8 mouse cellular contexts compared by ENCODE assay signal in genomic region chr2:128364161-128364560, GRCm38 (mm10).
A peak's percentile ranks its signal among the peaks of the same experiment; 100 is the strongest.
DNase-seq lines count a peak whose midpoint lies in the region; ATAC-seq and TF ChIP-seq lines count a peak whose summit lies in the region.

No protein-coding gene starts in this region.

- no peak overlapping the region for H3K9ac ChIP-seq in liver, postnatal 0 days (replicated peaks)

- H3K4me2 ChIP-seq in liver, postnatal 0 days (ENCODE audit: low read depth, low read length): peak overlapping the region; percentile 59

- H3K27ac ChIP-seq in gastrocnemius, adult 2 months: peak overlapping the region; percentile 39
- H3K27ac ChIP-seq in liver, postnatal 0 days (ENCODE audit: low read depth): no peak overlapping the region
- no peak overlapping the region for H3K27ac ChIP-seq in small intestine, adult 2 months (ENCODE audit: insufficient read depth, low read depth, low read length)
- no peak overlapping the region for H3K27ac ChIP-seq in cerebellum, adult 2 months (ENCODE audit: insufficient read depth, low read length)
- no peak overlapping the region for H3K27ac ChIP-seq in midbrain, embryonic 10.5 days (replicated peaks)

- no peak for TF ChIP-seq CTCF in gastrocnemius, adult 2 months (IDR thresholded peaks at IDR 0.05)
- no peak for TF ChIP-seq CTCF in liver, postnatal 0 days (IDR thresholded peaks at IDR 0.05; ENCODE audit: low read depth)
- no peak for TF ChIP-seq CTCF in small intestine, adult 2 months (IDR thresholded peaks at IDR 0.05; ENCODE audit: extremely low read depth, insufficient read length, insufficient replicate concordance, low read depth, low read length)
- TF ChIP-seq CTCF in cerebellum, adult 2 months (IDR thresholded peaks at IDR 0.05; ENCODE audit: borderline replicate concordance, insufficient read depth, low read depth, low read length): no peak

- peak; percentile 76 for DNase-seq in adrenal gland, postnatal 14 days
- peak; percentile 77 for DNase-seq in gastrocnemius, adult 2 months
- peak; percentile 47 for DNase-seq in kidney, adult 11 months
- DNase-seq in liver, postnatal 0 days: peak; percentile 53
- no peak for DNase-seq in cerebellum, adult 2 months
- DNase-seq in midbrain, embryonic 10.5 days (ENCODE audit: low spot score): no peak
- no peak for DNase-seq in spleen, postnatal 10 days (ENCODE audit: low spot score in 2 of 2)

- TF ChIP-seq POLR2A in small intestine, adult 2 months (IDR thresholded peaks at IDR 0.05; ENCODE audit: low read depth, low read length): no peak
- no peak for TF ChIP-seq POLR2A in cerebellum, adult 2 months (IDR thresholded peaks at IDR 0.05; ENCODE audit: borderline replicate concordance, insufficient read depth, low read length)

- no peaks in the 10 kb centered on the region for H3K36me3 ChIP-seq in liver, postnatal 0 days (replicated peaks; ENCODE audit: insufficient read depth, low read length)
- H3K36me3 ChIP-seq in small intestine, adult 2 months (ENCODE audit: control insufficient read depth, insufficient read depth, low read length): no peaks in the 10 kb centered on the region
- H3K36me3 ChIP-seq in midbrain, embryonic 10.5 days: no peaks in the 10 kb centered on the region

- peaks cover 9% of the 10 kb centered on the region for H3K4me1 ChIP-seq in liver, postnatal 0 days (ENCODE audit: insufficient read depth)
- H3K4me1 ChIP-seq in small intestine, adult 2 months (ENCODE audit: control insufficient read depth, insufficient read depth, insufficient read length, low read length): peaks cover 19% of the 10 kb centered on the region; the same call in 1 of the 2 replicates
- H3K4me1 ChIP-seq in cerebellum, adult 2 months (ENCODE audit: control insufficient read depth, insufficient read depth, low read length): peaks cover 56% of the 10 kb centered on the region
- H3K4me1 ChIP-seq in midbrain, embryonic 10.5 days: no peaks in the 10 kb centered on the region

- peak; percentile 62; the same call in 1 of the 2 replicates for ATAC-seq in liver, postnatal 0 days

- intact Hi-C loops in gastrocnemius, adult 2 months (cut with DNase I): no loop called here

- H3K27me3 ChIP-seq in liver, postnatal 0 days (ENCODE audit: insufficient read depth, low read length): no peaks in the 10 kb centered on the region
- H3K27me3 ChIP-seq in small intestine, adult 2 months (ENCODE audit: control insufficient read depth, insufficient read depth, low read length): no peaks in the 10 kb centered on the region
- no peaks in the 10 kb centered on the region for H3K27me3 ChIP-seq in cerebellum, adult 2 months (ENCODE audit: control insufficient read depth, insufficient read depth, low read length)
- no peaks in the 10 kb centered on the region for H3K27me3 ChIP-seq in midbrain, embryonic 10.5 days (ENCODE audit: low read depth, poor library complexity, severe bottlenecking)

- 26% methylated on average over 14 of the region's 14 CpGs for WGBS in liver, postnatal 0 days (ENCODE audit: insufficient replicate concordance)
- 10% methylated on average over 14 of the region's 14 CpGs for WGBS in small intestine, adult 2 months
- WGBS in cerebellum, adult 2 months: 94% methylated on average over 14 of the region's 14 CpGs
- WGBS in midbrain, embryonic 10.5 days: 82% methylated on average over 14 of the region's 14 CpGs

- peak overlapping the region; percentile 59 for H3K4me3 ChIP-seq in gastrocnemius, adult 2 months
- no peak overlapping the region for H3K4me3 ChIP-seq in liver, postnatal 0 days (ENCODE audit: low read depth, low read length)
- peak overlapping the region; percentile 5; the same call in 1 of the 2 replicates for H3K4me3 ChIP-seq in small intestine, adult 2 months (ENCODE audit: low read depth, low read length)
- H3K4me3 ChIP-seq in cerebellum, adult 2 months (replicated peaks; ENCODE audit: insufficient read depth, low read depth, low read length): no peak overlapping the region
- no peak overlapping the region for H3K4me3 ChIP-seq in midbrain, embryonic 10.5 days

- H3K9me3 ChIP-seq in liver, postnatal 0 days (ENCODE audit: low read length): no peaks in the 10 kb centered on the region; the same call in 1 of the 2 replicates
- no peaks in the 10 kb centered on the region for H3K9me3 ChIP-seq in midbrain, embryonic 10.5 days (replicated peaks)

- TF ChIP-seq EP300 in liver, postnatal 0 days (IDR thresholded peaks at IDR 0.05; ENCODE audit: low read depth): no peak

Comparison
In these comparisons a context has a peak if more than half of its experiments do, and no peak if none do; other contexts are left out.
1. DNase-seq: peak in adrenal gland, postnatal 14 days (single experiment), gastrocnemius, adult 2 months (single experiment), kidney, adult 11 months (single experiment) and liver, postnatal 0 days (single experiment); none in cerebellum, adult 2 months (0 of 2), midbrain, embryonic 10.5 days (single experiment) and spleen, postnatal 10 days (0 of 2).
2. H3K4me3 ChIP-seq: peak in gastrocnemius, adult 2 months (single experiment) and small intestine, adult 2 months (single experiment); none in liver, postnatal 0 days (single experiment), cerebellum, adult 2 months (single experiment) and midbrain, embryonic 10.5 days (single experiment).